Mouse (Mus musculus) ovary, postnatal 14 days (tissue): ENCODE data around the gene Mdn1.

ENCODE experiments used
- DNase-seq: peaks from one replicate; pipeline ENCODE4 v3.0.0; 2022; ENCODE audit warnings: low spot score

Gene Mdn1

GRCm38 (mm10) chr4:32787110-32787509, 130.2 kb downstream of the Mdn1 start:
- no peak for DNase-seq

- no peak for DNase-seq
Measured at GRCm38 (mm10) chr4:32789020-32789419, 132.1 kb downstream of the Mdn1 start.

- DNase-seq, result no peak
Measured at GRCm38 (mm10) chr4:32798976-32799375, 142.1 kb downstream of the Mdn1 start.

GRCm38 (mm10) chr4:32799966-32800576, 143.2 kb downstream of the Mdn1 start, which contains the start of gene Lyrm2:
Lyrm2 (plus strand) TSS chr4:32800253.
- peak; percentile 64 for DNase-seq

- no peak for DNase-seq
Measured at GRCm38 (mm10) chr4:32800577-32801170, 143.8 kb downstream of the Mdn1 start.

- DNase-seq, result no peak
Measured at GRCm38 (mm10) chr4:32817478-32817877, 160.6 kb downstream of the Mdn1 start.

GRCm38 (mm10) chr4:32820676-32821075, 163.8 kb downstream of the Mdn1 start:
- no peak for DNase-seq

- DNase-seq, result no peak
Measured at GRCm38 (mm10) chr4:32824254-32824653, 167.3 kb downstream of the Mdn1 start.
